ENCODE assay signal across 7 mouse cellular contexts in genomic region chr16:14906393-14907100, GRCm38 (mm10). TPM values are rescaled to one million over a fixed set of nuclear protein-coding genes. Genes with fewer than 3 reads are reported as not detected.
DNase-seq lines count a peak whose midpoint lies in the region; ATAC-seq lines count a peak whose summit lies in the region.

Gene Efcab1, plus strand, starts transcription at chr16:14906606.

- peak; percentile 10 for DNase-seq in 3134 (ENCODE audit: extremely low read depth, insufficient read length, low spot score)
- peak; percentile 26 for DNase-seq in WW6 (ENCODE audit: low read depth, low spot score)
- peak; percentile 90 for DNase-seq in forebrain, embryonic 14.5 days (ENCODE audit: low spot score)
- DNase-seq in layer of hippocampus, adult 9-11 months: peak; percentile 55
- peak; percentile 6 to 25 for DNase-seq in lung, postnatal 4 days
- no peak for DNase-seq in cerebellum, adult 18-20 months

- peaks cover 5% of the 10 kb centered on the region; the same call in 1 of the 2 replicates for H3K4me1 ChIP-seq in forebrain, embryonic 14.5 days (ENCODE audit: control insufficient read depth, insufficient read depth, low read length)
- no peaks in the 10 kb centered on the region for H3K4me1 ChIP-seq in stomach, embryonic 15.5 days

- H3K36me3 ChIP-seq in forebrain, embryonic 14.5 days (ENCODE audit: control insufficient read depth, insufficient read depth, low read length): no peaks in the 10 kb centered on the region
- no peaks in the 10 kb centered on the region for H3K36me3 ChIP-seq in stomach, embryonic 15.5 days

- peak within 1 kb of the TSS; percentile 33; the same call in 1 of the 2 replicates for H3K27ac ChIP-seq in forebrain, embryonic 14.5 days (ENCODE audit: low read depth, low read length)
- 0 out of 2 replicates have a peak within 1 kb of the TSS, but pooled peaks have one; percentile 12 for H3K27ac ChIP-seq in stomach, embryonic 15.5 days

- H3K9me3 ChIP-seq in forebrain, embryonic 14.5 days (replicated peaks; ENCODE audit: control insufficient read depth, low read length): no peaks in the 10 kb centered on the region
- H3K9me3 ChIP-seq in stomach, embryonic 15.5 days: no peaks in the 10 kb centered on the region

- ATAC-seq in forebrain, embryonic 14.5 days: peak; percentile 100
- ATAC-seq in stomach, embryonic 15.5 days (ENCODE audit: insufficient read depth, low FRiP score, low read depth): peak; percentile 99

- H3K4me2 ChIP-seq in forebrain, embryonic 14.5 days (ENCODE audit: low read length): peak within 1 kb of the TSS; percentile 48
- H3K4me2 ChIP-seq in stomach, embryonic 15.5 days: peak within 1 kb of the TSS; percentile 49

- H3K4me3 ChIP-seq in forebrain, embryonic 14.5 days (ENCODE audit: low read depth, low read length): peak within 1 kb of the TSS; percentile 28
- H3K4me3 ChIP-seq in stomach, embryonic 15.5 days (replicated peaks): peak within 1 kb of the TSS; percentile 28

- WGBS in forebrain, embryonic 14.5 days: 5% methylated on average over 15 of the region's 15 CpGs
- 9% methylated on average over 15 of the region's 15 CpGs for WGBS in stomach, embryonic 15.5 days

- peak within 1 kb of the TSS; percentile 37 for H3K9ac ChIP-seq in forebrain, embryonic 14.5 days (ENCODE audit: low read length)
- no peak within 1 kb of the TSS for H3K9ac ChIP-seq in stomach, embryonic 15.5 days

- H3K27me3 ChIP-seq in forebrain, embryonic 14.5 days (replicated peaks; ENCODE audit: control insufficient read depth, insufficient read depth, low read length): no peaks in the 10 kb centered on the region
- no peaks in the 10 kb centered on the region for H3K27me3 ChIP-seq in stomach, embryonic 15.5 days (replicated peaks)

RNA-seq across cellular contexts. Expression of gene Efcab1, which starts in this region (rescaled TPM):
- 14.6 TPM in 2 replicates for polyA plus RNA-seq in forebrain, embryonic 14.5 days (2014; fragmentation: Nextera tagmentation; extraction: Ambion mirVana)
- polyA plus RNA-seq in stomach, embryonic 15.5 days (2015; fragmentation: Nextera tagmentation; extraction: Ambion mirVana): 13.4 and 14.6 TPM in 2 replicates

Comparison
In these comparisons a context has a peak if more than half of its experiments do, and no peak if none do; other contexts are left out.
1. DNase-seq: peak in 3134 (single experiment), WW6 (single experiment), forebrain, embryonic 14.5 days (single experiment), layer of hippocampus, adult 9-11 months (single experiment) and lung, postnatal 4 days (2 of 2); none in cerebellum, adult 18-20 months (0 of 2).